Mouse (Mus musculus): ENCODE data around the gene CN725425. TPM values are rescaled to one million over a fixed set of nuclear protein-coding genes. Genes with fewer than 3 reads are reported as not detected.
A peak's percentile ranks its signal among the peaks of the same experiment; 100 is the strongest.

Gene CN725425
- polyA plus RNA-seq, 1 experiment = not detected

DNA sequence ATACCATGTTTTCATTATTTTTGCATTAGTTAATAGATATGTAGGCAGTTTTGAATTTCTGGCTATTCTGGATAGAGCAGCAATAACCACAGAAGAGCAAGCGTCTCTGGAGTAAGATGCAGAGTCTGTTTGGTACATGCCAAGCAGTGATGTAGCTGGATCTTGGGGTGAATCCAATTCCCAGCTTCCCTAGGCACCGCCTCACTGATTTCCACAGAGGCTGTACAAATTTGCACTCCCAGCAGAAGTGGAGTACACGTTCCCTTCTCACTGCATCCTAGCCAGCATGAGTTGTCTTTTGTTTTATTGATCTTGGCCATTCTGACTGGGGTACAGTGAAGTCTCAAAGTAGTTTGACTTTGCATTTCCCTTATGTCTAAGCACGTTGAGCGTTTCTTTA, 82.2 kb downstream of the CN725425 start:
- no peak for TF ChIP-seq POLR2A (IDR thresholded peaks at IDR 0.05; ENCODE audit: low read depth, low read length)
- Histone ChIP-seq H3K36me3 (ENCODE audit: control insufficient read depth, insufficient read depth, low read length) (no peaks in the 10 kb centered on the region), H3K4me3 (ENCODE audit: extremely low read depth, insufficient read depth, insufficient read length) (no peak overlapping the region), H3K27ac (ENCODE audit: insufficient read depth, low read length) (no peak overlapping the region), H3K4me1 (ENCODE audit: control insufficient read depth, insufficient read depth, insufficient read length) (no peaks in the 10 kb centered on the region), H3K27me3 (ENCODE audit: control insufficient read depth, insufficient read depth, low read length) (no peaks in the 10 kb centered on the region)
- no peak for DNase-seq (ENCODE audit: low read depth in 1 of 2, low spot score in 2 of 2)
- 88% methylated on average over 5 of the region's 5 CpGs for WGBS

DNA sequence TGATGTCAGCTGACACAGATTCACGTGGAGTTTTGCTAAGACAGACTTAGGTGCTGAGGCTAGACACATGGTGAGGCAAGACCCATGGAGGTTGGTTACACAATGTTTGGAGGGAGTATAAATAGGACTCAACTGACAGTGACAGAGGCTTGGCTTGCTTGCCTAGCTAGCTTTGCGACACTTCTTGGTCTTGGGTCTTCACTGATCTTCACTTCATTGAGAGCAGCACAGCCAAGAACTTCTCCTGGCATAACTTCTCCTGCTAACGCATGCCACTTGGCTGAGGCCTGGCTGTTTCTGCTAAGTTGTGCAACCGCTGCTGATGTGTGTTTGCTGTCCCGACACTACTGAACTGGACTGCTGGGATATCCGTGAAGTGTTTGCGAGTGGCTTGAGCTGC, 83.5 kb downstream of the CN725425 start:
- no peaks in the 10 kb centered on the region for H3K27me3 ChIP-seq (ENCODE audit: control insufficient read depth, insufficient read depth, low read length)
- DNase-seq (ENCODE audit: low read depth in 1 of 2, low spot score in 2 of 2) = no peak

DNA sequence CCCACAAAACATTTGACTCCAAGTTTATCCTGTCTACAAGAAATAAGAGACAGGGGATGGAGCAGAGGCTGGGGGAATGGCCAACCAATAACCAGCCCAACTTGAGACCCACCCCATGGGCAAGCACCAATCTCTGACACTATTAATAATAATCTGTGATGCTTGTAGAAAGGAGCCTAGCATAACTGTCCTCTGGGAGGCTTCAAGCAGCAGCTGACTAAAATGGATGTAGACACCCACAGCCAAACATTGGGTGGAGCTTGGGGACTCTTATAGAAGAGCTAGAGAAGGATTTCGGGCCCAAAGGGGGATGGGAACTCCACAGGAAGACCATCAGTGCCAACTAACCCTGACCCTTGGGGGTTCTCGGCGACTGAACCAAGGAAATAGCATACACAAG, 84.1 kb downstream of the CN725425 start:
- Histone ChIP-seq H3K27ac (ENCODE audit: insufficient read depth, low read length) (no peak overlapping the region), H3K4me1 (ENCODE audit: control insufficient read depth, insufficient read depth, insufficient read length) (no peaks in the 10 kb centered on the region), H3K36me3 (ENCODE audit: control insufficient read depth, insufficient read depth, low read length) (no peaks in the 10 kb centered on the region), H3K27me3 (ENCODE audit: control insufficient read depth, insufficient read depth, low read length) (no peaks in the 10 kb centered on the region), H3K4me3 (ENCODE audit: extremely low read depth, insufficient read depth, insufficient read length) (no peak overlapping the region)
- no peak for DNase-seq (ENCODE audit: low read depth in 1 of 2, low spot score in 2 of 2)
- no peak for TF ChIP-seq POLR2A (IDR thresholded peaks at IDR 0.05; ENCODE audit: low read depth, low read length)
- no peak for TF ChIP-seq CTCF (IDR thresholded peaks at IDR 0.05; ENCODE audit: extremely low read depth, insufficient read depth, insufficient read length, insufficient replicate concordance)
- WGBS = 75% methylated on average over 3 of the region's 3 CpGs

More for the DNA sequence above, 83.5 kb downstream of the CN725425 start:
- 87% methylated on average over 7 of the region's 7 CpGs for WGBS
- TF ChIP-seq CTCF (IDR thresholded peaks at IDR 0.05; ENCODE audit: extremely low read depth, insufficient read depth, insufficient read length, insufficient replicate concordance) (no peak), POLR2A (IDR thresholded peaks at IDR 0.05; ENCODE audit: low read depth, low read length) (no peak)
- Histone ChIP-seq H3K36me3 (ENCODE audit: control insufficient read depth, insufficient read depth, low read length) (no peaks in the 10 kb centered on the region), H3K4me3 (ENCODE audit: extremely low read depth, insufficient read depth, insufficient read length) (no peak overlapping the region), H3K27ac (ENCODE audit: insufficient read depth, low read length) (no peak overlapping the region), H3K4me1 (ENCODE audit: control insufficient read depth, insufficient read depth, insufficient read length) (no peaks in the 10 kb centered on the region)

DNA sequence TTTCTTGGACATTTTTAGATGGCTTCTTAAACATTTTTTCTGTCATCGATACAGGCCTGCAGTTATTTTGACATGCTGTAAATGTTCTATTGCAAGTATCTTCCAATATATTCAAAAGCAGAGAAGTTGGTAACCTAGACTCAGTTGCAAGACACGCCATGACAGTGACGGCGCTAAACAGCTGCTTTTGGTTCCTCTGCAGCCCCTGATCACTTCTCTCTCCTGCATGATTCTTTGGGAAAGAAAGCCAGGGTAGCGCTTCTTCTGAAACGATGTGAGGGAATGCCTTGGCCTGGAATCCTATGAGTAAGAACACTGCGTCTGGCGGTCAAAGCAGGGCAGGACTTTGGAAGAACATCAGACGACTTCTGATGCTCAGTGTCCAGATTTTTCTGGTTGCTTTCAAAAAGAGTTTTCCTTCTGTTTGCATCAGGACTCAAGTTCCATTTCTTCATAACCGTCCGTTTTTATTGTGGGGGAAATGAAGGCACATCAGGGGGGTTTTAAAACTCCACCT, 100.1 kb downstream of the CN725425 start:
- no peak for DNase-seq (ENCODE audit: low read depth in 1 of 2, low spot score in 2 of 2)
- TF ChIP-seq POLR2A (IDR thresholded peaks at IDR 0.05; ENCODE audit: low read depth, low read length) (no peak), CTCF (IDR thresholded peaks at IDR 0.05; ENCODE audit: extremely low read depth, insufficient read depth, insufficient read length, insufficient replicate concordance) (no peak)

DNA sequence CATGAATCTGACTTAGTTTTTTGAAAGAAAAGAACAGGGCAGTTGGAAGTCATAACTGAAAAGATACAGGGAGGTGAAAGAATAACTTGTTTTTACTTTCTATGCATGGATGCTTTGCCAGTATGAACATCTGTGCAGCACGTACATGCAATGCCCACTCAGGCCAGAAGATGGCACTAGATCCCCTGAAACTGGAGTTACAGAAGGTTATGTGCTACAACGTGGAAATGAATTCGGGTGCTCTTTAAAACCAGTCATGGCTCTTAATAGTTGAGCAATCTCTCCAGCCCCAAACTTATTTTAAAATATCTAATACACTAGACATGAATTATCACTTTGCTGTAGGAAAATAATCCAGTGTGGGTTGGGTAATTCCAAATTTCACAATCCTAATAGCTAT, 102.1 kb downstream of the CN725425 start:
- peak; percentile 4 to 58 for DNase-seq (ENCODE audit: low read depth in 1 of 2, low spot score in 2 of 2)
- no peaks in the 10 kb centered on the region for H3K4me1 ChIP-seq (ENCODE audit: control insufficient read depth, insufficient read depth, insufficient read length)
- no peaks in the 10 kb centered on the region for H3K27me3 ChIP-seq (ENCODE audit: control insufficient read depth, insufficient read depth, low read length)
- H3K27ac ChIP-seq (ENCODE audit: insufficient read depth, low read length) = no peak overlapping the region
- no peaks in the 10 kb centered on the region for H3K36me3 ChIP-seq (ENCODE audit: control insufficient read depth, insufficient read depth, low read length)
- H3K4me3 ChIP-seq (ENCODE audit: extremely low read depth, insufficient read depth, insufficient read length) = no peak overlapping the region
- 1% methylated on average over 3 of the region's 3 CpGs for WGBS
- peak; percentile 55; the same call in 1 of the 2 replicates for TF ChIP-seq CTCF (IDR thresholded peaks at IDR 0.05; ENCODE audit: extremely low read depth, insufficient read depth, insufficient read length, insufficient replicate concordance)
- no peak for TF ChIP-seq POLR2A (IDR thresholded peaks at IDR 0.05; ENCODE audit: low read depth, low read length)

More for the DNA sequence above, 100.1 kb downstream of the CN725425 start:
- H3K27me3 ChIP-seq (ENCODE audit: control insufficient read depth, insufficient read depth, low read length) = no peaks in the 10 kb centered on the region
- WGBS = 87% methylated on average over 11 of the region's 11 CpGs
- no peaks in the 10 kb centered on the region for H3K4me1 ChIP-seq (ENCODE audit: control insufficient read depth, insufficient read depth, insufficient read length)
- no peak overlapping the region for H3K27ac ChIP-seq (ENCODE audit: insufficient read depth, low read length)
- no peaks in the 10 kb centered on the region for H3K36me3 ChIP-seq (ENCODE audit: control insufficient read depth, insufficient read depth, low read length)
- H3K4me3 ChIP-seq (ENCODE audit: extremely low read depth, insufficient read depth, insufficient read length) = no peak overlapping the region

DNA sequence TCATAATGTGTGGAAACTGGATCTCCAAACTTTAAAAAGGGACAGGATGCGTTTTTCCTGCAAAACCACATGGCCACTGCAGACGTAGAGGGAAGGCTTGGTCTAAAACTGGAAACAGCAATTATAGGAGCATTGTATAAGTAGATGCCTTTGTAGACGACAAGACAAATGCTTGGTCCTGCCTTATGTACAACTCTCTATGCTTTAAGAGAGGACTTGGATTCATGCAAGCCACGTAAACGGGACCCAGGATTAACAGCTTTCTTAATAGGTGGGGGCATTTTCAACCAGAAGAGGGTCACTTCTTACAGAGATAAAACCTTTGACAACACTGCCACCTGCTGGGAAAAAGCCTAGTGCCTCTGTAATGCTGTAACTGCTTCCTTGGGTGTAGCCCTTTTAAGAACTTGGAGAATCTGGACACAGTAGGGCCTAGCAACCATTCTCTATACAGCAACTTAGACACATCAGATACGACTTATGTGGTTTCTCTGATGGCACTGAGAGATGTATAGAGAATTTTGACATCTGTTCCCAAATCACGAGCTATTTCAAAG, 105.1 kb downstream of the CN725425 start:
- WGBS = 57% methylated on average over 7 of the region's 7 CpGs
- H3K27ac ChIP-seq (ENCODE audit: insufficient read depth, low read length) = no peak overlapping the region
- no peaks in the 10 kb centered on the region for H3K27me3 ChIP-seq (ENCODE audit: control insufficient read depth, insufficient read depth, low read length)
- no peaks in the 10 kb centered on the region for H3K4me1 ChIP-seq (ENCODE audit: control insufficient read depth, insufficient read depth, insufficient read length)
- TF ChIP-seq CTCF (IDR thresholded peaks at IDR 0.05; ENCODE audit: extremely low read depth, insufficient read depth, insufficient read length, insufficient replicate concordance) (no peak), POLR2A (IDR thresholded peaks at IDR 0.05; ENCODE audit: low read depth, low read length) (no peak)
- H3K4me3 ChIP-seq (ENCODE audit: extremely low read depth, insufficient read depth, insufficient read length) = no peak overlapping the region
- H3K36me3 ChIP-seq (ENCODE audit: control insufficient read depth, insufficient read depth, low read length) = no peaks in the 10 kb centered on the region
- no peak for DNase-seq (ENCODE audit: low read depth in 1 of 2, low spot score in 2 of 2)

Other genes starting within 250 kb of the CN725425 start
- gene Kif21a, start 149.5 kb upstream of the CN725425 start, polyA plus RNA-seq (2012; rRNA removed) = 0.39 and 0.50 TPM in 2 replicates
- 0.42 and 1.2 TPM in 2 replicates for gene Abcd2, start 7.7 kb upstream of the CN725425 start, polyA plus RNA-seq (2012; rRNA removed)